Mouse (Mus musculus) midbrain, embryonic 16.5 days (tissue): Measurements from ENCODE around the gene Pgf. TPM values are rescaled to one million over a fixed set of nuclear protein-coding genes. Genes with fewer than 3 reads are reported as not detected.

Experiments used
- ATAC-seq: fragments of 200-750 bp; cut with Nextera tagmentation; 2 replicates; pipeline ENCODE4 v1.8.0; 2017; ENCODE audit warnings: moderate TSS enrichment
- H3K27ac ChIP-seq: fragments of 300-500 bp; sonication (generic); 2 replicates; pipeline ENCODE4 v1.5.1; 2014; ENCODE audit warnings: mild to moderate bottlenecking, low read length, mixed read lengths
- H3K27me3 ChIP-seq: fragments of 300-500 bp; sonication (generic); 2 replicates; pipeline ENCODE4 v1.6.1; 2014; ENCODE audit warnings: low read depth, low read length, mixed read lengths; ENCODE audit not compliant: control insufficient read depth, insufficient read depth
- H3K36me3 ChIP-seq: fragments of 300-500 bp; sonication (generic); 2 replicates; pipeline ENCODE4 v1.6.1; 2014; ENCODE audit warnings: mild to moderate bottlenecking, low read length, moderate library complexity, mixed read lengths; ENCODE audit not compliant: control insufficient read depth, insufficient read depth
- H3K4me1 ChIP-seq: fragments of 300-500 bp; sonication (generic); 2 replicates; pipeline ENCODE4 v1.6.1; 2014; ENCODE audit warnings: mild to moderate bottlenecking, low read length, mixed read lengths; ENCODE audit not compliant: control insufficient read depth, insufficient read depth
- H3K4me2 ChIP-seq: fragments of 300-500 bp; sonication (generic); 2 replicates; pipeline ENCODE4 v1.6.1; 2014; ENCODE audit warnings: mild to moderate bottlenecking, low read length, mixed read lengths
- H3K4me3 ChIP-seq: fragments of 300-500 bp; sonication (generic); 2 replicates; pipeline ENCODE4 v1.5.1; 2014; ENCODE audit warnings: low read depth, mild to moderate bottlenecking, low read length, moderate library complexity, mixed read lengths
- H3K9ac ChIP-seq: fragments of 300-500 bp; sonication (generic); 2 replicates; pipeline ENCODE4 v1.6.1; 2014; ENCODE audit warnings: low read depth, low read length, mixed read lengths
- H3K9me3 ChIP-seq: fragments of 300-500 bp; sonication (generic); replicated peaks from 2 replicates; pipeline ENCODE4 v1.6.1; 2014; ENCODE audit warnings: mild to moderate bottlenecking, low read length, mixed read lengths; ENCODE audit not compliant: control insufficient read depth, poor library complexity, severe bottlenecking
- WGBS: fragments of 180-500 bp; shearing (Covaris S2); extraction: QIAGEN DNeasy Blood & Tissue Kit; methylation state at CpG from one replicate; pipeline ENCODE4 v1.1.7; 2014; 5-methylcytosine and 5-hydroxymethylcytosine counted together
- polyA plus RNA-seq: library from polyadenylated mRNA; unstranded; fragments of >200 nt; fragmentation: Nextera tagmentation; extraction: Ambion mirVana; gene quantifications from 2 replicates; pipeline ENCODE4 v1.2.1, GENCODE M21; 2015

The Pgf gene
- polyA plus RNA-seq, 1 experiment from 2014 or later: 9.0 TPM

GRCm38 (mm10) chr12:85170284-85170947 lies 7.2 kb downstream of the Pgf start:
- Histone ChIP-seq H3K36me3 (no peaks in the 10 kb centered on the region), H3K9me3 (no peaks in the 10 kb centered on the region), H3K27ac (no peak overlapping the region), H3K4me1 (peaks cover 6% of the 10 kb centered on the region), H3K4me2 (no peak overlapping the region), H3K4me3 (no peak overlapping the region), H3K27me3 (no peaks in the 10 kb centered on the region; the same call in 1 of the 2 replicates), H3K9ac (no peak overlapping the region)
- 0 out of 2 replicates have a peak, but pooled peaks have one; percentile 46 for ATAC-seq
- 86% methylated on average over 11 of the region's 11 CpGs for WGBS

GRCm38 (mm10) chr12:85169877-85170276 lies 7.7 kb downstream of the Pgf start:
- H3K27me3 ChIP-seq: no peaks in the 10 kb centered on the region
- H3K9me3 ChIP-seq: no peaks in the 10 kb centered on the region
- H3K4me3 ChIP-seq: no peak overlapping the region
- no peak overlapping the region for H3K4me2 ChIP-seq
- H3K9ac ChIP-seq: no peak overlapping the region
- ATAC-seq: peak; percentile 36; the same call in 1 of the 2 replicates
- H3K27ac ChIP-seq: no peak overlapping the region
- H3K4me1 ChIP-seq: peaks cover 3% of the 10 kb centered on the region; the same call in 1 of the 2 replicates
- WGBS: 56% methylated on average over 3 of the region's 3 CpGs
- H3K36me3 ChIP-seq: no peaks in the 10 kb centered on the region

DNA sequence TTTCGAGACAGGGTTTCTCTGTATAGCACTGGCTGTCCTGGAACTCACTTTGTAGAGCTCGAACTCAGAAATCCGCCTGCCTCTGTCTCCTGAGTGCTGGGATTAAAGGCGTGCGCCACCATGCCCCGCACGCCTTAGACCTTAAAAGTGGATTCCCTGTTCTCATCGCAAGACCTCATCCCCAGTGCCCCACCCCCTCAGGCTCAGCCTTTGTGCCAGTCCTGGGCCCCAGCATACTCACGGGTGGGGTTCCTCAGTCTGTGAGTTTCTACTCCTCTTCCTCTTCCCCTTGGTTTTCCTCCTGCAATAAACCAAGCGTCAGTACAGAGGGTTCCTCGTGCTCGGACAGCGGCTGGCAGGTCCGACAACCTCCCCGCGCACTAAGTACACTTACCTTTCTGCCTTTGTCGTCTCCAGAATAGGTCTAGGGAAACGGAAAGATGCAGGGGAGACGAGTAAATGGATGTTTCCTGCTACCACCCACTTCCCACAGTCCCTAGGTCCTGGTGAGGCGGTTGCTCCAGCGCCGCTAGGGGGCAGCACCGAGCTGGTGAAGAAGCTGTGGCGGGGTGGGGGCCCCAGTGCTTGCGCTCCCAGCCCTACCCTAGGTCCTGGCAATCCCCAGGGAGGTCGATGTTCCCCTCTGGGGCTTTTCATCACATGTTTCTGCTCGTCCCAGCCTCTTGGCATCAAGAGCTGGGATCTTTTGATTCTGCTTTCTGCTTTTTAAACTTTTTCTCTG lies 8.3 kb downstream of the Pgf start:
- 25% methylated on average over 27 of the region's 27 CpGs for WGBS
- Histone ChIP-seq H3K9me3 (no peaks in the 10 kb centered on the region), H3K4me2 (peak overlapping the region; percentile 52), H3K36me3 (no peaks in the 10 kb centered on the region), H3K4me3 (peak overlapping the region; percentile 34), H3K27me3 (no peaks in the 10 kb centered on the region), H3K9ac (peak overlapping the region; percentile 56), H3K4me1 (peaks cover 3% of the 10 kb centered on the region; the same call in 1 of the 2 replicates), H3K27ac (no peak overlapping the region)
- ATAC-seq: peak; percentile 81

- no peak for ATAC-seq
- Histone ChIP-seq H3K9ac (no peak overlapping the region), H3K4me3 (no peak overlapping the region), H3K4me1 (peaks cover 3% of the 10 kb centered on the region; the same call in 1 of the 2 replicates), H3K36me3 (no peaks in the 10 kb centered on the region), H3K4me2 (no peak overlapping the region), H3K27ac (no peak overlapping the region), H3K9me3 (no peaks in the 10 kb centered on the region), H3K27me3 (no peaks in the 10 kb centered on the region)
- WGBS: 95% methylated on average over 9 of the region's 9 CpGs
Measured at GRCm38 (mm10) chr12:85166631-85167030, 11.0 kb downstream of the Pgf start.

- Histone ChIP-seq H3K4me2 (no peak overlapping the region), H3K4me3 (no peak overlapping the region)
- no peak for ATAC-seq
Measured at GRCm38 (mm10) chr12:85164996-85165395, 12.6 kb downstream of the Pgf start.

DNA sequence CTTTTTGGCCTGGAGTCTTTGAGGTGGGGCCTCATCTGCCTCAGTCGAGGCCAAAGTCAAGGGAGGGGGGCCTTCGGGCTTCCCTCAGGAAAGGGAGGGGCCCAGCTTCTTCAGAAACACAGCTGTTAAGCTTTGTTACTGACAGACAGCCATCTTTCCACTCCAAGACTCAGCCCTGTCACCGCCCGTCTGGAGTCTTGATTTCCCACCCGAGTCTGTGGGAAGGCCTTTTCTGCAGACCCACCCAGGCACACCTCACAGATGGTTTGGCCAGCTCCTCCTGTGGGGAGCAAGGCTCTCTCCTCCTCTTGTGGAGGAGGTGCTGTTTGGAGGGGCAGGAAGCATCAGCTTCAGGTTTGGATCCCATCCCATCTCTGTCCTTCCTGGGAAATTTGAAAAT lies 18.0 kb downstream of the Pgf start:
- H3K9me3 ChIP-seq: no peaks in the 10 kb centered on the region
- 83% methylated on average over 5 of the region's 5 CpGs for WGBS
- no peak overlapping the region for H3K27ac ChIP-seq
- no peaks in the 10 kb centered on the region for H3K4me1 ChIP-seq
- no peak overlapping the region for H3K4me3 ChIP-seq
- H3K4me2 ChIP-seq: no peak overlapping the region
- no peaks in the 10 kb centered on the region for H3K27me3 ChIP-seq
- H3K9ac ChIP-seq: no peak overlapping the region
- ATAC-seq: no peak
- H3K36me3 ChIP-seq: no peaks in the 10 kb centered on the region

More at GRCm38 (mm10) chr12:85164996-85165395, 12.6 kb downstream of the Pgf start:
- Histone ChIP-seq H3K36me3 (no peaks in the 10 kb centered on the region), H3K9ac (no peak overlapping the region), H3K27me3 (no peaks in the 10 kb centered on the region), H3K27ac (no peak overlapping the region), H3K9me3 (no peaks in the 10 kb centered on the region), H3K4me1 (peaks cover 3% of the 10 kb centered on the region; the same call in 1 of the 2 replicates)
- WGBS: 80% methylated on average over 5 of the region's 5 CpGs

- 94% methylated on average over 8 of the region's 8 CpGs for WGBS
- no peak overlapping the region for H3K4me2 ChIP-seq
- H3K4me1 ChIP-seq: no peaks in the 10 kb centered on the region
- H3K27ac ChIP-seq: no peak overlapping the region
- H3K9ac ChIP-seq: no peak overlapping the region
- no peaks in the 10 kb centered on the region for H3K9me3 ChIP-seq
- H3K4me3 ChIP-seq: no peak overlapping the region
- no peaks in the 10 kb centered on the region for H3K27me3 ChIP-seq
- no peaks in the 10 kb centered on the region for H3K36me3 ChIP-seq
- no peak for ATAC-seq
Measured at GRCm38 (mm10) chr12:85158801-85159200, 18.8 kb downstream of the Pgf start.

- no peaks in the 10 kb centered on the region for H3K4me1 ChIP-seq
- H3K4me3 ChIP-seq: no peak overlapping the region
- H3K9ac ChIP-seq: no peak overlapping the region
- WGBS: 90% methylated on average over 14 of the region's 14 CpGs
- no peak for ATAC-seq
- H3K27me3 ChIP-seq: no peaks in the 10 kb centered on the region
- no peaks in the 10 kb centered on the region for H3K9me3 ChIP-seq
- H3K4me2 ChIP-seq: no peak overlapping the region
- no peak overlapping the region for H3K27ac ChIP-seq
- H3K36me3 ChIP-seq: no peaks in the 10 kb centered on the region
Measured at GRCm38 (mm10) chr12:85157797-85158460, 19.7 kb downstream of the Pgf start.

DNA sequence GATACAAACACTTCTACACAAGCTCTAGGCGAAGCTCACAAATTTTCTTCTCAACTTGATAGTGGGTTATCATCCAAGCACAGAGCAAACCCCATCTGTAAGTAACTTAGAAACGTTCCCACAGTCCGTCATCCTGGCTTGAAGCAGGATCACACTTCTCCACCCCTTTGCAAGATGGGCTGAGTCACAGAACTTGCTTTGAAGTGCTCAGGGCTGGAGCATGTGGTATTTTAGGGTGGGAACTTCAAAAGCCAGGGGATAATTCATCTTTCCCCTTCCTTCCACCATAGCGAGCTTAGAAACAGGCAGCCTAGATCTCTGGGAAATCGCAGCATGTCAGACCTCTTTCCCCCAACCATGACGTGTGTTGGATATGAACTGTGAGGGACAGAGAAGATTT lies 21.3 kb downstream of the Pgf start:
- ATAC-seq: no peak
- WGBS: 59% methylated on average over 6 of the region's 6 CpGs
- no peaks in the 10 kb centered on the region for H3K9me3 ChIP-seq
- no peak overlapping the region for H3K9ac ChIP-seq
- no peaks in the 10 kb centered on the region for H3K36me3 ChIP-seq
- no peak overlapping the region for H3K27ac ChIP-seq
- H3K27me3 ChIP-seq: no peaks in the 10 kb centered on the region
- no peaks in the 10 kb centered on the region for H3K4me1 ChIP-seq
- H3K4me3 ChIP-seq: no peak overlapping the region
- no peak overlapping the region for H3K4me2 ChIP-seq
